ENCODE assay signal across 12 mouse cellular contexts in the genomic region with DNA sequence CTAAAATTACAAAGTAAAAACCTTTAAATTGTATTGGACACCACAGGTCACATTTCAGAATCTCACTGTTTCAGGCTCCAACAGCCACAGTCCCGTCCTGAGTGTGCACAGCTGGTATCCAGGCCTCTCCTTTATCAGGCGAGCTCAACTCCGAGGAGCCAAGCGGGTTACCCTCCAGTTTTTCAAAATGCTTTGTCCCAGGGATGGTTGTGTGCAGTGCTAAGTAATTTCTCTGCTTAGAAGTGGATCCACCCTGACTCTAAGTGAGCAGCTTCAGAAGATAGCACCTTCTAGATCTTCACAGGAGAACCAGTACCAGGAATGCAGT.
DNase-seq lines count a peak whose midpoint lies in the region; ATAC-seq and TF ChIP-seq lines count a peak whose summit lies in the region.
"Had no signal": no experiment of that assay in that cellular context is flagged by ENCODE, and none has a peak within 500 bp of the region (broad histone marks: within the 10 kb centered on the region; RNA-seq: fewer than 3 reads in every experiment).

No protein-coding gene starts in this region.

- H3K4me1 ChIP-seq in heart, embryonic 12.5 days (replicated peaks) = peaks cover 23% of the 10 kb centered on the region
- H3K4me1 ChIP-seq in heart, adult 2 months (ENCODE audit: control insufficient read depth, insufficient read depth, low read length) = peaks cover 4% of the 10 kb centered on the region
- H3K4me1 ChIP-seq in midbrain, embryonic 15.5 days = peaks cover 18% of the 10 kb centered on the region
- H3K4me1 ChIP-seq in midbrain, embryonic 13.5 days (replicated peaks) = peaks cover 29% of the 10 kb centered on the region
- peaks cover 21% of the 10 kb centered on the region for H3K4me1 ChIP-seq in forebrain, embryonic 16.5 days (replicated peaks; ENCODE audit: control insufficient read depth, insufficient read depth, low read length)
- H3K4me1 ChIP-seq in stomach, embryonic 16.5 days (ENCODE audit: control insufficient read depth, insufficient read depth, low read length) = peaks cover 19% of the 10 kb centered on the region; the same call in 1 of the 2 replicates

- peak overlapping the region; percentile 44; the same call in 1 of the 2 replicates for H3K27ac ChIP-seq in heart, embryonic 12.5 days (ENCODE audit: poor library complexity, severe bottlenecking)
- no peak overlapping the region for H3K27ac ChIP-seq in heart, adult 2 months
- 0 out of 2 replicates have a peak overlapping the region, but pooled peaks have one; percentile 5 for H3K27ac ChIP-seq in midbrain, embryonic 15.5 days
- no peak overlapping the region for H3K27ac ChIP-seq in midbrain, embryonic 13.5 days
- peak overlapping the region; percentile 50; the same call in 1 of the 2 replicates for H3K27ac ChIP-seq in forebrain, embryonic 16.5 days (ENCODE audit: low read length)
- H3K27ac ChIP-seq in stomach, embryonic 16.5 days (ENCODE audit: low read length) = peak overlapping the region; percentile 27; the same call in 1 of the 2 replicates

- no peak overlapping the region for H3K4me3 ChIP-seq in heart, embryonic 12.5 days
- H3K4me3 ChIP-seq in heart, adult 2 months = no peak overlapping the region
- H3K4me3 ChIP-seq in midbrain, embryonic 15.5 days = no peak overlapping the region
- no peak overlapping the region for H3K4me3 ChIP-seq in midbrain, embryonic 13.5 days (replicated peaks)
- no peak overlapping the region for H3K4me3 ChIP-seq in forebrain, embryonic 16.5 days (replicated peaks; ENCODE audit: low read length)
- no peak overlapping the region for H3K4me3 ChIP-seq in stomach, embryonic 16.5 days (replicated peaks; ENCODE audit: low read length)
- H3K4me3 ChIP-seq: hindbrain, embryonic 15.5 days; megakaryocyte, embryonic 14.5 days; myocyte had no signal

- TF ChIP-seq EP300 in heart, adult 2 months (IDR thresholded peaks at IDR 0.05; ENCODE audit: insufficient read depth, low read depth, low read length) = no peak

- no peaks in the 10 kb centered on the region for H3K36me3 ChIP-seq in heart, embryonic 12.5 days
- H3K36me3 ChIP-seq in heart, adult 2 months (ENCODE audit: control insufficient read depth, insufficient read depth, low read length) = no peaks in the 10 kb centered on the region
- no peaks in the 10 kb centered on the region for H3K36me3 ChIP-seq in midbrain, embryonic 15.5 days (replicated peaks)
- H3K36me3 ChIP-seq in midbrain, embryonic 13.5 days = no peaks in the 10 kb centered on the region
- no peaks in the 10 kb centered on the region for H3K36me3 ChIP-seq in forebrain, embryonic 16.5 days (ENCODE audit: control insufficient read depth, insufficient read depth)
- no peaks in the 10 kb centered on the region for H3K36me3 ChIP-seq in stomach, embryonic 16.5 days (ENCODE audit: control insufficient read depth, insufficient read depth, low read length)
- H3K36me3 ChIP-seq: hindbrain, embryonic 15.5 days had no signal

- no peaks in the 10 kb centered on the region for H3K9me3 ChIP-seq in heart, embryonic 12.5 days (replicated peaks)
- no peaks in the 10 kb centered on the region for H3K9me3 ChIP-seq in midbrain, embryonic 15.5 days
- H3K9me3 ChIP-seq in midbrain, embryonic 13.5 days = no peaks in the 10 kb centered on the region
- H3K9me3 ChIP-seq in forebrain, embryonic 16.5 days (ENCODE audit: control insufficient read depth, low read length) = no peaks in the 10 kb centered on the region
- H3K9me3 ChIP-seq in stomach, embryonic 16.5 days (replicated peaks; ENCODE audit: control insufficient read depth, low read length) = no peaks in the 10 kb centered on the region
- H3K9me3 ChIP-seq: hindbrain, embryonic 15.5 days; megakaryocyte, embryonic 14.5 days had no signal

- no peak for TF ChIP-seq CTCF in heart, adult 2 months (IDR thresholded peaks at IDR 0.05)

- intact Hi-C loops in heart, adult 2 months (cut with DNase I) = no loop called here

- H3K9ac ChIP-seq in heart, embryonic 12.5 days = no peak overlapping the region
- no peak overlapping the region for H3K9ac ChIP-seq in heart, adult 2 months (ENCODE audit: low read depth, low read length)
- H3K9ac ChIP-seq in midbrain, embryonic 15.5 days = no peak overlapping the region
- no peak overlapping the region for H3K9ac ChIP-seq in midbrain, embryonic 13.5 days (replicated peaks)
- H3K9ac ChIP-seq in forebrain, embryonic 16.5 days (replicated peaks; ENCODE audit: low read depth, low read length) = no peak overlapping the region
- no peak overlapping the region for H3K9ac ChIP-seq in stomach, embryonic 16.5 days (ENCODE audit: low read length)
- H3K9ac ChIP-seq: hindbrain, embryonic 15.5 days had no signal

- 32% methylated on average over 4 of the region's 4 CpGs for WGBS in heart, embryonic 12.5 days
- WGBS in heart, adult 2 months = 75% methylated on average over 4 of the region's 4 CpGs
- WGBS in midbrain, embryonic 15.5 days = 45% methylated on average over 4 of the region's 4 CpGs
- WGBS in midbrain, embryonic 13.5 days = 33% methylated on average over 4 of the region's 4 CpGs
- WGBS in forebrain, embryonic 16.5 days = 40% methylated on average over 4 of the region's 4 CpGs
- 56% methylated on average over 4 of the region's 4 CpGs for WGBS in stomach, embryonic 16.5 days

- no peak for TF ChIP-seq POLR2A in heart, adult 2 months (IDR thresholded peaks at IDR 0.05; ENCODE audit: insufficient read depth, low read depth, low read length)

- H3K79me2 ChIP-seq in heart, adult 2 months (replicated peaks; ENCODE audit: control insufficient read depth, insufficient read depth, low read length) = no peaks in the 10 kb centered on the region

- H3K27me3 ChIP-seq in heart, embryonic 12.5 days (replicated peaks) = no peaks in the 10 kb centered on the region
- no peaks in the 10 kb centered on the region for H3K27me3 ChIP-seq in heart, adult 2 months (ENCODE audit: control insufficient read depth, insufficient read depth, low read length)
- H3K27me3 ChIP-seq in midbrain, embryonic 15.5 days (replicated peaks) = no peaks in the 10 kb centered on the region
- H3K27me3 ChIP-seq in midbrain, embryonic 13.5 days = no peaks in the 10 kb centered on the region
- no peaks in the 10 kb centered on the region for H3K27me3 ChIP-seq in forebrain, embryonic 16.5 days (replicated peaks; ENCODE audit: control insufficient read depth, insufficient read depth, low read length)
- no peaks in the 10 kb centered on the region for H3K27me3 ChIP-seq in stomach, embryonic 16.5 days (ENCODE audit: control insufficient read depth, insufficient read depth, low read length)
- H3K27me3 ChIP-seq: hindbrain, embryonic 15.5 days; megakaryocyte, embryonic 14.5 days had no signal

- DNase-seq in heart, adult 2 months = no peak
- DNase-seq in spleen, adult 18-20 months = no peak
- DNase-seq: cerebellum, postnatal 36 days had no signal

- H3K4me2 ChIP-seq in heart, embryonic 12.5 days = no peak overlapping the region
- no peak overlapping the region for H3K4me2 ChIP-seq in midbrain, embryonic 15.5 days
- no peak overlapping the region for H3K4me2 ChIP-seq in midbrain, embryonic 13.5 days (replicated peaks)
- no peak overlapping the region for H3K4me2 ChIP-seq in forebrain, embryonic 16.5 days (ENCODE audit: low read length)
- no peak overlapping the region for H3K4me2 ChIP-seq in stomach, embryonic 16.5 days (ENCODE audit: low read depth, low read length)
- H3K4me2 ChIP-seq: hindbrain, embryonic 15.5 days had no signal

- no peak for ATAC-seq in heart, embryonic 12.5 days (ENCODE audit: insufficient number of reproducible peaks, low FRiP score)
- ATAC-seq in midbrain, embryonic 15.5 days (replicated peaks) = no peak
- no peak for ATAC-seq in midbrain, embryonic 13.5 days
- no peak; the same call in 1 of the 2 replicates for ATAC-seq in forebrain, embryonic 16.5 days
- no peak for ATAC-seq in stomach, embryonic 16.5 days (ENCODE audit: insufficient read depth, low FRiP score)
- ATAC-seq: activated CD4-positive, CD25-positive, alpha-beta regulatory T cell, adult 4 months had no signal

Comparison
In these comparisons a context has a peak if more than half of its experiments do, and no peak if none do; other contexts are left out.
1. H3K27ac ChIP-seq: peak in heart, embryonic 12.5 days (single experiment), midbrain, embryonic 15.5 days (single experiment), forebrain, embryonic 16.5 days (single experiment) and stomach, embryonic 16.5 days (single experiment); none in heart, adult 2 months (single experiment) and midbrain, embryonic 13.5 days (single experiment).